Mouse (Mus musculus) myocyte (in vitro differentiated cells): Measurements from ENCODE around the gene Nr2c2. TPM values are rescaled to one million over a fixed set of nuclear protein-coding genes. Genes with fewer than 3 reads are reported as not detected.

Experiments
- H3K27me3 ChIP-seq: one replicate; pipeline ENCODE4 v1.6.1; 2011; ENCODE audit not compliant: control insufficient read depth, insufficient read depth, insufficient read length
- H3K36me3 ChIP-seq: one replicate; pipeline ENCODE4 v1.6.1; 2011; ENCODE audit not compliant: control insufficient read depth, insufficient read depth
- H3K4me2 ChIP-seq: one replicate; pipeline ENCODE4 v1.6.1; 2011; ENCODE audit warnings: low read depth, control low read depth
- H3K4me3 ChIP-seq: one replicate; pipeline ENCODE4 v1.5.1; 2011; ENCODE audit warnings: mild to moderate bottlenecking, control low read depth, moderate library complexity
- H3K79me2 ChIP-seq: one replicate; pipeline ENCODE4 v1.6.1; 2011; ENCODE audit not compliant: control insufficient read depth, insufficient read depth
- H3ac ChIP-seq: one replicate; pipeline ENCODE4 v1.6.1; 2011; ENCODE audit not compliant: control insufficient read depth, insufficient read length
- CEBPB ChIP-seq: IDR thresholded peaks from 2 replicates; pipeline ENCODE4 v1.6.1; 2011; ENCODE audit warnings: mild to moderate bottlenecking, moderate library complexity; ENCODE audit not compliant: poor library complexity, insufficient read depth, severe bottlenecking
- E2F4 ChIP-seq: IDR thresholded peaks from one replicate; pipeline ENCODE4 v1.6.1; 2011; ENCODE audit warnings: mild to moderate bottlenecking, control low read depth, moderate library complexity; ENCODE audit not compliant: insufficient read depth
- MAX ChIP-seq: IDR thresholded peaks from one replicate; pipeline ENCODE4 v1.6.1; 2011; ENCODE audit warnings: low read depth, mild to moderate bottlenecking, control low read depth
- MYOD1 ChIP-seq, 3 experiments: IDR thresholded peaks; one replicate each; pipeline ENCODE4 v1.6.1; 2011; ENCODE audit warnings: control low read depth in 2 of 3, low read depth in 2 of 3, mild to moderate bottlenecking in 2 of 3, moderate library complexity in 1 of 3; ENCODE audit not compliant: insufficient read length in 2 of 3, control insufficient read depth in 1 of 3
- MYOG ChIP-seq, 3 experiments: IDR thresholded peaks; one replicate each; pipeline ENCODE4 v1.6.1; 2011; ENCODE audit warnings: control low read depth in 2 of 3, low read depth in 2 of 3, mild to moderate bottlenecking in 2 of 3; ENCODE audit not compliant: insufficient read length in 2 of 3, control insufficient read depth in 1 of 3, insufficient read depth in 1 of 3
- POLR2A ChIP-seq: IDR thresholded peaks from one replicate; pipeline ENCODE4 v1.6.1; 2011; ENCODE audit warnings: low read depth, mild to moderate bottlenecking, control low read depth, moderate library complexity; ENCODE audit not compliant: insufficient read length
- POLR2AphosphoS2 ChIP-seq: IDR thresholded peaks from one replicate; pipeline ENCODE4 v1.6.1; 2011; ENCODE audit warnings: low read depth, control low read depth; ENCODE audit not compliant: insufficient read length
- REST ChIP-seq: IDR thresholded peaks from one replicate; pipeline ENCODE4 v1.6.1; 2011; ENCODE audit warnings: mild to moderate bottlenecking, control low read depth, moderate library complexity; ENCODE audit not compliant: insufficient read depth, insufficient read length
- SRF ChIP-seq: IDR thresholded peaks from one replicate; pipeline ENCODE4 v1.6.1; 2011; ENCODE audit warnings: low read depth; ENCODE audit not compliant: control insufficient read depth, insufficient read length
- TCF12 ChIP-seq: IDR thresholded peaks from one replicate; pipeline ENCODE4 v1.6.1; 2011; ENCODE audit warnings: mild to moderate bottlenecking, control low read depth; ENCODE audit not compliant: poor library complexity, insufficient read depth, severe bottlenecking
- TCF3 ChIP-seq: IDR thresholded peaks from one replicate; pipeline ENCODE4 v1.6.1; 2011; ENCODE audit warnings: low read depth, control low read depth; ENCODE audit not compliant: insufficient read length
- USF1 ChIP-seq: IDR thresholded peaks from one replicate; pipeline ENCODE4 v1.6.1; 2011; ENCODE audit warnings: low read depth, mild to moderate bottlenecking, control low read depth, moderate library complexity
- polyA plus RNA-seq: library from polyadenylated mRNA; unstranded; fragments of >200 nt; fragmentation: generic; extraction: Trizol; gene quantifications from one replicate; pipeline ENCODE4 v1.2.1, GENCODE M21; 2012; ENCODE audit warnings: missing spikeins

Nr2c2 gene
- polyA plus RNA-seq, 1 experiment: 5.8 TPM

GRCm38 (mm10) chr6:92090497-92090896 is 693 bp upstream of the Nr2c2 start:
- Histone ChIP-seq H3K4me3 (peak overlapping the region; percentile 58), H3K36me3 (no peaks in the 10 kb centered on the region), H3ac (peak overlapping the region; percentile 79), H3K4me2 (peak overlapping the region; percentile 93), H3K27me3 (no peaks in the 10 kb centered on the region), H3K79me2 (peaks cover 32% of the 10 kb centered on the region)
- TF ChIP-seq SRF: no peak
- no peak for TF ChIP-seq TCF12
- TF ChIP-seq POLR2AphosphoS2: no peak
- no peak for TF ChIP-seq REST
- TF ChIP-seq POLR2A: no peak
- TF ChIP-seq CEBPB: no peak
- TF ChIP-seq E2F4: no peak
- no peak for TF ChIP-seq TCF3
- TF ChIP-seq MYOG (IDR thresholded peaks at IDR 0.05; ENCODE audit: control insufficient read depth in 1 of 3, insufficient read depth in 1 of 3, insufficient read length in 2 of 3, low read depth in 2 of 3): no peak
- no peak for TF ChIP-seq USF1
- no peak for TF ChIP-seq MAX
- TF ChIP-seq MYOD1 (IDR thresholded peaks at IDR 0.05; ENCODE audit: control insufficient read depth in 1 of 3, insufficient read length in 2 of 3, low read depth in 2 of 3): no peak

GRCm38 (mm10) chr6:92091767-92092489 is 738 bp downstream of the Nr2c2 start:
- Histone ChIP-seq H3K27me3 (no peaks in the 10 kb centered on the region), H3K36me3 (no peaks in the 10 kb centered on the region), H3K4me3 (peak overlapping the region; percentile 58), H3K79me2 (peaks cover 47% of the 10 kb centered on the region), H3K4me2 (peak overlapping the region; percentile 91), H3ac (peak overlapping the region; percentile 79)
- TF ChIP-seq MYOG (IDR thresholded peaks at IDR 0.05; ENCODE audit: control insufficient read depth in 1 of 3, insufficient read depth in 1 of 3, insufficient read length in 2 of 3, low read depth in 2 of 3): peak in 1 of 3 experiments; percentile 1
- TF ChIP-seq SRF: peak; percentile 51
- peak; percentile 54 for TF ChIP-seq POLR2A
- peak; percentile 81 for TF ChIP-seq POLR2AphosphoS2
- TF ChIP-seq E2F4: no peak

GRCm38 (mm10) chr6:92092737-92093136 is 1.5 kb downstream of the Nr2c2 start:
- no peaks in the 10 kb centered on the region for H3K36me3 ChIP-seq
- no peaks in the 10 kb centered on the region for H3K27me3 ChIP-seq
- H3ac ChIP-seq: peak overlapping the region; percentile 79
- peak overlapping the region; percentile 58 for H3K4me3 ChIP-seq
- peaks cover 55% of the 10 kb centered on the region for H3K79me2 ChIP-seq
- no peak for TF ChIP-seq REST
- TF ChIP-seq CEBPB: no peak
- TF ChIP-seq E2F4: no peak
- TF ChIP-seq MYOD1 (IDR thresholded peaks at IDR 0.05; ENCODE audit: control insufficient read depth in 1 of 3, insufficient read length in 2 of 3, low read depth in 2 of 3): no peak
- no peak for TF ChIP-seq POLR2A
- TF ChIP-seq MAX: no peak
- TF ChIP-seq TCF3: no peak
- H3K4me2 ChIP-seq: peak overlapping the region; percentile 91

- Histone ChIP-seq H3ac (no peak overlapping the region), H3K4me2 (no peak overlapping the region), H3K27me3 (no peaks in the 10 kb centered on the region), H3K4me3 (no peak overlapping the region), H3K36me3 (no peaks in the 10 kb centered on the region), H3K79me2 (peaks cover 65% of the 10 kb centered on the region)
- TF ChIP-seq USF1 (no peak), POLR2AphosphoS2 (no peak), CEBPB (no peak), TCF3 (no peak)
Measured at GRCm38 (mm10) chr6:92093869-92094268, 2.7 kb downstream of the Nr2c2 start.

- H3K4me3 ChIP-seq: no peak overlapping the region
- TF ChIP-seq POLR2AphosphoS2: no peak
- no peak for TF ChIP-seq TCF12
- TF ChIP-seq E2F4: no peak
- TF ChIP-seq MYOG (IDR thresholded peaks at IDR 0.05; ENCODE audit: control insufficient read depth in 1 of 3, insufficient read depth in 1 of 3, insufficient read length in 2 of 3, low read depth in 2 of 3): no peak
- H3K36me3 ChIP-seq: no peaks in the 10 kb centered on the region
- H3K79me2 ChIP-seq: peaks cover 96% of the 10 kb centered on the region
- no peak overlapping the region for H3K4me2 ChIP-seq
- H3K27me3 ChIP-seq: no peaks in the 10 kb centered on the region
- H3ac ChIP-seq: no peak overlapping the region
Measured at GRCm38 (mm10) chr6:92100679-92101360, 9.6 kb downstream of the Nr2c2 start.
